Mouse (Mus musculus) megakaryocyte, embryonic 14.5 days (primary cell): ENCODE data around the gene Gm49369. TPM values are rescaled to one million over a fixed set of nuclear protein-coding genes. Genes with fewer than 3 reads are reported as not detected.
"Not testable (repeated sequence)": the region's sequence is repeated elsewhere in the genome, so short reads cannot be mapped to it uniquely, and the experiment has no call there.

Experiments used
- H3K27me3 ChIP-seq: replicated peaks from 2 replicates; pipeline ENCODE3; 2012; ENCODE audit warnings: inconsistent platforms
- H3K36me3 ChIP-seq: replicated peaks from 2 replicates; pipeline ENCODE3; 2012; ENCODE audit warnings: low read length, inconsistent platforms, mixed read lengths
- H3K4me1 ChIP-seq: 2 replicates; pipeline ENCODE4 v1.6.1; 2012; ENCODE audit warnings: inconsistent platforms
- H3K4me3 ChIP-seq: replicated peaks from 2 replicates; pipeline ENCODE3; 2012; ENCODE audit warnings: moderate library complexity, mild to moderate bottlenecking, inconsistent platforms
- H3K9me3 ChIP-seq: 2 replicates; pipeline ENCODE4 v1.6.1; 2012; ENCODE audit warnings: inconsistent platforms
- FLI1 ChIP-seq: IDR thresholded peaks from 2 replicates; pipeline ENCODE4 v1.6.1; 2012; ENCODE audit warnings: low read length, inconsistent platforms, mixed read lengths
- GATA1 ChIP-seq: IDR thresholded peaks from 3 replicates; pipeline ENCODE4 v1.6.1; 2012; ENCODE audit warnings: mixed read lengths, low read length, inconsistent platforms, borderline replicate concordance
- polyA plus RNA-seq: library from polyadenylated mRNA; stranded (reverse); fragments of >175 nt; gene quantifications from 2 replicates; pipeline ENCODE4 v1.2.3, GENCODE M21; 2012; ENCODE audit warnings: low replicate concordance; ENCODE audit not compliant: insufficient read depth

Gene Gm49369
- polyA plus RNA-seq, 1 experiment: 303 TPM

DNA sequence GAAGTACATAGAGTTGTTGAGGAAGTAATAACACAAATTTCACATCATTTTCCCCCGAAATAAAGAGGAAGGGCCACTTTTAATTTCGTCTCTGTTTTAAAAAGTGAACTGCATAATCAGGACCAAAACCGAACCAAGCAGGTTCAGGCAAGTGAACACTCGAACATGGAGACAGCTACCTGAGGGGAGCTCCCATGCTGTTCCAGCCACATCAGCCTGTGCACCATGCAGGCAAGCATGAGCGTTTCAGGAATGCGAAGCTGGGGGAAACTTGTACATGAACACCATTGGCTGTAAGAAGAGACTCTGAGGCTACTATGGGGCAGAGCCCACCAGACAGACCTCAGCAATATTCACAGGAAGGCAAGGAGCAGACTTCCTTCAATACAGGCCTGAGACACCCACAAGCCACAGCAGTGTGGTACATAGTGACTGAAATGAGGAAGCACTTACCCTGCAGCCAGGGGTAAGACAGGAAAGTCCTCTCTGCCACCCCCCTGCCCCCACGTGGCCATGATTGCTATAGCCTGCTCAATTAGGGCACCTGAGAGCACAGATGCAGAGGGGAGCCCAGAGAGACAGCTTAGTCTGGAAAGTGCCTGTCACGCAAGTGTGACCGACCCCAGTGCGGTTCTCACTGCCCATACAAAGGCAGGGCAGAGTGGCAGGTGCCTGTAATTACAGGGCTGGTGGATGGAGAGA lies 42.0 kb downstream of the Gm49369 start:
- Histone ChIP-seq H3K4me3 (peak overlapping the region; percentile 19), H3K36me3 (no peaks in the 10 kb centered on the region), H3K9me3 (no peaks in the 10 kb centered on the region), H3K27me3 (peaks cover 7% of the 10 kb centered on the region), H3K4me1 (peaks cover 46% of the 10 kb centered on the region)
- TF ChIP-seq FLI1 (no peak), GATA1 (no peak)

DNA sequence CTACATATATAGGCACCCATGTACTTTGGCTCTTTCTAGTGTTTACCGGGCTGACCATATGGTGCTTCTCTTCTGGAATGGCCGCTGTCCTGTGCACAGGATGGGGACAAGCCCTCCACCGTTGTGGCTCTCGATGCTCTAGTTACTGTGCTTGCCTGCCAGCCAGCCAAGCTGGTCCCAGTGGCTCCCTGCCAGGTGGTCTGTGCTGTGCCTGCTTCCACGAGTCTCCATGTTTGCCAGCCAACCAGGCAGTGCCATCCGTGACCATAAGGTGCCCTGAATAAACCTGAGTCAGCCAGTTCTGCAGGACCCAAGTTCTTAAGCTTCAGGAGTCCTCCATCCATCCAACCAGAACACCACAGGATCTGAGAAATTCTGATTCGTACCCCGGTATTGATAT lies 47.3 kb downstream of the Gm49369 start:
- no peak for TF ChIP-seq GATA1
- TF ChIP-seq FLI1: no peak

DNA sequence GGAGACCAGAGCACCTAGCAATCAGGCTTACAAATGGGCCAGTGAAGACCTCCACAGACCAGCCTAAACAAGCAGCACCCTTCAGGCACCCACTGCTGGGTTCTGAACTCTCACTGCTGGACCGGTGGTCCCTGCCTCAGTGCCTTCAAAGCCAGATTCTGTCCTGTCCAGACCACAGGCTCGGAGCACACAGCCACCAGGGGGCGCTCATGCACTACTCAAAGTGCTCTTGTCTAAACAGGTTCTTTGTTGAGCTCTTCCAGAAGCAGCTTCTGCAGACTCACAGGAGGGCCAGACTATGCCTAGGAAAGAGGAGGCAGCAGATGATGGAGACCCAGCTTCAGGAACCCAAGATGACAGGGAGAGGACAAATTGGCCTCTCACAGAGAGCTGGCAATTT lies 48.2 kb downstream of the Gm49369 start:
- H3K4me3 ChIP-seq: no peak overlapping the region
- H3K4me1 ChIP-seq: peaks cover 34% of the 10 kb centered on the region
- no peaks in the 10 kb centered on the region for H3K36me3 ChIP-seq
- TF ChIP-seq GATA1 (no peak), FLI1 (no peak)
- H3K9me3 ChIP-seq: no peaks in the 10 kb centered on the region
- peaks cover 23% of the 10 kb centered on the region for H3K27me3 ChIP-seq

More for the DNA sequence above, 47.3 kb downstream of the Gm49369 start:
- no peaks in the 10 kb centered on the region for H3K9me3 ChIP-seq
- no peak overlapping the region for H3K4me3 ChIP-seq
- H3K36me3 ChIP-seq: no peaks in the 10 kb centered on the region
- peaks cover 38% of the 10 kb centered on the region for H3K4me1 ChIP-seq
- H3K27me3 ChIP-seq: peaks cover 18% of the 10 kb centered on the region

DNA sequence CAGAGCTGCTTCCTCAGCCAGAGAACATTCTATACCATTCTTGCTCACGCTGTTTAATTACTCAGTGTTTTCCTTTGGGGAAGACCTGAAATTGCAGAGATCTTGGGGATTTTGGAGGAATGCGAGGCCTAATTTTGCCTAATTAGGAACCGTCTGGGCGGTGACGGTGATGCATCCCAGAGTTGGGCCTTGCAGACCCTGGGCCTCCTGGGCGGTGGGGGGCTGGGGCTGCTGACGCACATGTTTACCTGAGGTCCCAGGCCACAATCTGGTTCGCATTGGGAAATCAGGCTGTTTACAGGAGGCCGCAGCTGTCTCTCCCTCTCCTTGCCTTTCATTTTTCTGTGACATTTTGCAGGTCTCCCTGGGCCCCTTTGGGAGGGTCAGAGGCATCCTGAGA lies 49.7 kb downstream of the Gm49369 start:
- H3K4me3 ChIP-seq, H3K9me3 ChIP-seq, H3K36me3 ChIP-seq: not testable (repeated sequence)
- Histone ChIP-seq H3K27me3 (peaks cover 32% of the 10 kb centered on the region), H3K4me1 (peaks cover 41% of the 10 kb centered on the region)

GRCm38 (mm10) chr7:142331281-142331680 lies 51.2 kb downstream of the Gm49369 start:
- Histone ChIP-seq H3K27me3 (peaks cover 41% of the 10 kb centered on the region), H3K9me3 (no peaks in the 10 kb centered on the region), H3K4me1 (peaks cover 41% of the 10 kb centered on the region), H3K36me3 (no peaks in the 10 kb centered on the region), H3K4me3 (no peak overlapping the region)
- no peak for TF ChIP-seq FLI1

DNA sequence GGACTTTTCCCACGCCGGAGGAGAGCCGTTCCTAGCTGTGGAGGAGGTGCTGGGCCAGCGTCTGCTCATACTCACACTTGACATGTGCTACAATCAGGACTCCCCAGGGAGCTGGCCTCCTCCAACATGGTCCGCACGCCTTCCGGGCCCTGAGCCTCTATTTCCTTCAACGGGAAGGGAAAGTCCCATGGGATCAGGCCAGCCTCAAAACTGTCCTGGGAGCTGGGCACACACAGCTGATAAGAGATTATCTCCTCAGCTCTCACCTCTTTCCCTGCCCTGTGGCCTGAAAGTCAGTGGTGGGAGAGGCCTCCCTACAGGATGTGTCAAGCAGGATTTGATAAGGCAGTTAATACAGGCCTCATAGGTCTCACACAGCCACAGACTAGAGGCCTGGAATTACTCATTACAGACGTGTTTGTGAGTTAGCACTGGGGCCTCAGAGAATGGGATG lies 52.2 kb downstream of the Gm49369 start:
- no peak for TF ChIP-seq FLI1
- TF ChIP-seq GATA1: no peak
- Histone ChIP-seq H3K4me3 (no peak overlapping the region), H3K4me1 (peaks cover 41% of the 10 kb centered on the region), H3K36me3 (no peaks in the 10 kb centered on the region), H3K9me3 (no peaks in the 10 kb centered on the region), H3K27me3 (peaks cover 40% of the 10 kb centered on the region)

DNA sequence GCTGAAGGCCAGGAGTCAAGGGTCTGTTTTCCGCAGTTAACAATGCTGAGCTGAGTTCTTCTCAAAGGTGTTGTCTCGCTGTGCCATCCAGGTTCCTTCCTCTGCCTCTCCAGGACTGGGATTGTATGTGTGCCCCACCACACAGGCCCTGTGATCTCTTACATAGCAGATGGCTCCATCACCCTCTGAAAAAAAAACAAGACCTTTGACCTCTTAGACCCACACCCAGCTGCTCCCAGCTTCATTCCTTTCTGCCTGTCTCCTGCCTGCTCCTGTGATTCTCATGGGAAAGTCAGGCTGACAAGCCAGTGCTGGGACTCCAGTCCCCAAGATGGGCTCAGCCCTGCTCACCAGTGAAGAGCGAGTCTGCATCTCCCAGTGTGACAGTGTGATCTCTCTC lies 54.0 kb downstream of the Gm49369 start:
- Histone ChIP-seq H3K9me3 (no peaks in the 10 kb centered on the region), H3K36me3 (no peaks in the 10 kb centered on the region), H3K4me3 (no peak overlapping the region), H3K4me1 (peaks cover 28% of the 10 kb centered on the region), H3K27me3 (peaks cover 44% of the 10 kb centered on the region)
- TF ChIP-seq GATA1 (no peak), FLI1 (no peak)

GRCm38 (mm10) chr7:142326714-142327445 lies 55.6 kb downstream of the Gm49369 start:
- Histone ChIP-seq H3K27me3 (peaks cover 48% of the 10 kb centered on the region), H3K9me3 (no peaks in the 10 kb centered on the region), H3K36me3 (no peaks in the 10 kb centered on the region), H3K4me1 (peaks cover 24% of the 10 kb centered on the region), H3K4me3 (no peak overlapping the region)
- no peak for TF ChIP-seq FLI1
- TF ChIP-seq GATA1: no peak

GRCm38 (mm10) chr7:142323396-142324117 lies 58.9 kb downstream of the Gm49369 start:
- H3K4me1 ChIP-seq: peaks cover 10% of the 10 kb centered on the region; the same call in 1 of the 2 replicates
- H3K9me3 ChIP-seq: no peaks in the 10 kb centered on the region
- TF ChIP-seq FLI1 (no peak), GATA1 (no peak)
- no peak overlapping the region for H3K4me3 ChIP-seq
- peaks cover 62% of the 10 kb centered on the region for H3K27me3 ChIP-seq
- no peaks in the 10 kb centered on the region for H3K36me3 ChIP-seq

GRCm38 (mm10) chr7:142322641-142323040 lies 59.8 kb downstream of the Gm49369 start:
- Histone ChIP-seq H3K9me3 (no peaks in the 10 kb centered on the region), H3K4me1 (peaks cover 6% of the 10 kb centered on the region; the same call in 1 of the 2 replicates), H3K27me3 (peaks cover 63% of the 10 kb centered on the region), H3K36me3 (no peaks in the 10 kb centered on the region), H3K4me3 (no peak overlapping the region)
- TF ChIP-seq GATA1: no peak
- TF ChIP-seq FLI1: no peak

DNA sequence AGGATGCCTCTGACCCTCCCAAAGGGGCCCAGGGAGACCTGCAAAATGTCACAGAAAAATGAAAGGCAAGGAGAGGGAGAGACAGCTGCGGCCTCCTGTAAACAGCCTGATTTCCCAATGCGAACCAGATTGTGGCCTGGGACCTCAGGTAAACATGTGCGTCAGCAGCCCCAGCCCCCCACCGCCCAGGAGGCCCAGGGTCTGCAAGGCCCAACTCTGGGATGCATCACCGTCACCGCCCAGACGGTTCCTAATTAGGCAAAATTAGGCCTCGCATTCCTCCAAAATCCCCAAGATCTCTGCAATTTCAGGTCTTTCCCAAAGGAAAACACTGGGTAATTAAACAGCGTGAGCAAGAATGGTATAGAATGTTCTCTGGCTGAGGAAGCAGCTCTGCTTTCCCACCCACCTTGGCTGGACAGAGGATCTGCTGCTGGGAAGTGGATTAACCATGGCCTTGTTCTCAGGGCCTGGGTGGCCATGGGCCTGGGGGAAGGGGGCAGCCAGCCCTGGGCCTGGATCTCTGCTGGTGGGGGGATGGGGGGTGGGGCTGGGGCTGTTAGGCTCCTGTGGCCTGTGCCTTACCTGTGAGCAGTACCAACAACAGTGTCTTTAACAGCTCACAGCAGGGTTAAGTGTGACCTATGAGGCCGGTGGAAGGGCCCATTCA lies 60.7 kb downstream of the Gm49369 start:
- not testable (repeated sequence) for H3K9me3 ChIP-seq, H3K36me3 ChIP-seq, H3K4me3 ChIP-seq, H3K4me1 ChIP-seq
- peaks cover 62% of the 10 kb centered on the region for H3K27me3 ChIP-seq
